Mouse (Mus musculus): ENCODE data around the gene Spag8.

- TF ChIP-seq CTCF (IDR thresholded peaks at IDR 0.05; ENCODE audit: extremely low read depth, insufficient read depth, insufficient read length, insufficient replicate concordance) (no peak), POLR2A (IDR thresholded peaks at IDR 0.05; ENCODE audit: low read depth, low read length) (peak; percentile 91)
Observed at GRCm38 (mm10) chr4:43656339-43657109, 3.1 kb upstream of the Spag8 start, which contains the start of gene Hint2.

Data from spleen, adult 2 months (tissue).